Mouse (Mus musculus): ENCODE results near the gene Galnt9.

Gene Galnt9

DNA sequence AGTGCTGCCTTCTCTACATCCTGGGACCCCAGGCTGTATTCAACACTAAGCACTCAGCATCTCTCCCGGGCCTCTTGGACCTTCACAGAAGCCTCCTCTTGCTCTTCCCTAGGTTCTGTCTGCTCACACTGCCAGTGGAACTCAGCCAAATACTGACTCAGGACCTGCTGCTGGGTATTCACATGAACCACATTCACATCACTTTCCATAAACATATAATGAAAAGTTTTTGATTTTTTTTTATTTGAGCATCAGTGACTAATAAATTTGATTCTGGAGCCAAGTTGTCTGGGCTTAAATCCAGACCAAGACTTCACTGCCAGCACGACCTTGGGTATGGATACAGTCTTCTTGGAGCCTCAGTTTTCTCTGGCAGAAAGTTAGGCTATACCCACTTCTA, 3.2 kb upstream of the Galnt9 start:
- DNase-seq, result peak; percentile 26 to 48

DNA sequence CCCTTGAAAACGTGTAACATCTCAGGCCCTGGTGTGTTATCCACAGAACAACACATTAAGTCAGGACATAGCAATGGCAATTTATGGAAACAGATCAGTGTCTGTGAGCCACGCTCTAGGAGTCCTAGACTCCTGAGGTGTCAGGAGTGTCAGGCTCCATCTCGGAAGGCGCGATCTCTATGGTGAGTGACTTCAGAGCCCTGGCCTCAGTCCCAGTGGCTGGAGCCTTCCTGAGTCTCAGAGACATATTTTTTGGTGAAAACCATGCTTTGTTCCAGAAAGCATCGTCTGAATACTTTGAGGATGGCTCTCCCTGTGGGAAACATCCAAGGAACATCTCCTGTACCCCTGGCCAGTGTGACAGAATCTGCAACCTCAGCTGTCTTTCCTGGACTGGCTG, 2.7 kb upstream of the Galnt9 start:
- DNase-seq, result no peak

DNA sequence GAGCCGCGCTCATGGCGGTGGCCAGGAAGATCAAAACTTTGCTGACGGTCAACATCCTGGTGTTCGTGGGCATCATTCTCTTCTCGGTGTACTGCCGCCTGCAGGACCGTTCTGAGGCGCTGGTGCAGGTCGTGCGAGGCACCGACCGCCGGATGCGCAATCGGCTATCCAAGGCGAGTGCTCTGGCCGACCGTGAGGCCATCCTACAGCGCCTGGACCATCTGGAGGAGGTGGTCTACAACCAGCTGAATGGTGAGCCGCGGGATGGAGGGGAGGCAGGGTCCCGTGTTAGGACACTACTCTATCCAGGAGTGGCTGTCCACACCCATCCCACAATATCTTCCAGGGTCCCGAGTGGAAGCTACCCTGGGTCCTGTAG, 525 bp downstream of the Galnt9 start:
- DNase-seq, result peak; percentile 65 to 71

DNA sequence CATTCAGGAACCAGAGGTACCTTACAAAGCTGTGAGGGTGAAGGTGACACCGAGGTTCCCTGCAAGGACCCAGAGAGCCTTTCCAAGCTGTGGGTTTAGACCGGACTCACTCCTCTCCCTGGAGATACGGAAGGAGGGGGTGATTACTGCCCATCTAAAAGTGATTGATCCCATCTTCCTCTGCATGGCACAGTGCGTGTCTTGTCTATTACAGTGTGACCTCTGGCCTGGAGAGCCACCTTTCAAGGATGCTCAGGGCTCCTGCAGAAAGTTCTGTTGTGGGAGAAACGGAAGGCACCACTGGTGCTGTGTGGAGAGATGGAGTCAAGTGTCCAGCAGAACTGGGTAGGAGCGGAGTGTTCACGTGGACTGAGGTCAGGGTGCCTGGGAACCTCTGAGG, 1.2 kb downstream of the Galnt9 start:
- DNase-seq, result no peak

DNA sequence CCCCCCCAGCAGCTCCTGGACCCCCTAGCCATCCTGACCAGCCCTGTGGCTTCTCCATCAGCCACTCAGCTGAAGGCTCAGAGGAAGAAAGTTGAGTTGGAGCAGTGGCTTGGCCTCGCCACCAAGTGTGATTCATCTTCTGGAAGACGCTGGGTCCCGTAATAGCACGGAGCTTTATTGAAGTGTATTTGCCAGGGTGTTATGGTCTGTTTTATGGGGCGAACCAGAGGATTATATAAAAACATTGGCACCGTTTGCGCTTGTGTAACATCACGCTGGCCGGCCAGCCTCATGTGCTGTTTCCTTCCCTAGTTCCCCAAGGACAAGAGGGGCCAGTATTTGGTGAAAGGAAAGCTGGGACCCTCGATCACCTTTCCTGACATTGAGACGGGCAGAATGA, 2.0 kb downstream of the Galnt9 start:
- no peak for DNase-seq

DNA sequence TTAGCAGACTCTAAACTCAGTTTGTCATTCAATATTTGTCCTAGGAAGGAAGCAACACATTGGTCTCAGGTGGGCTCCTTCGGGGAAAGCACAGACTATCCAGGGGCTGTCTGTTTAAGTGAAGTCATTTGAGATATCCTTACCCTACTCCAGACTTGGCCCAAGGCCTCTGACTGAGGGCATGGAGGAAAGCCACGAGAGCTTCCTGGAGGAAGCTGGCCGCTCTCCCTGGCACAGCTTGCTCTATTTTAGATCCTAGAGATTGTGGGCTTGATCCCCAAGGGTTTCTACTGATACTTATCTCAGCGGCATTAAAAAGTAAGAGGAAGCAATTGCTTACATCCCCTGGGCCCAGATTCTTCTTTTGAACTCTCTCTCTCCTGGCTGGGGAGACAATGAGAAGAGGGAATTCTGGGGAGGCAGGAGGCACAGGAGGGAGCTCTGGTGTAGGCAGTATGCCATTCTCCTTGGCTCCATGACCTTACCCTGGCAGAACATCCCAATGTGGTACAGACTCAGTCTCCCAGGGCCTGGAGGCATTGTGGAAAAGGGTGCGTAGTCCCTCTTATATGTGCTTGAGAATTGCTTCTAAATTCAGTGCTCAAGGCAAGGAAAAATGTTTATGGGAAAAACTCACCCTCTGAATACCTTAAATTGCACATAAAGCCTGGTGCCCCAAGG, 2.7 kb downstream of the Galnt9 start:
- peak; percentile 54 to 68 for DNase-seq

DNA sequence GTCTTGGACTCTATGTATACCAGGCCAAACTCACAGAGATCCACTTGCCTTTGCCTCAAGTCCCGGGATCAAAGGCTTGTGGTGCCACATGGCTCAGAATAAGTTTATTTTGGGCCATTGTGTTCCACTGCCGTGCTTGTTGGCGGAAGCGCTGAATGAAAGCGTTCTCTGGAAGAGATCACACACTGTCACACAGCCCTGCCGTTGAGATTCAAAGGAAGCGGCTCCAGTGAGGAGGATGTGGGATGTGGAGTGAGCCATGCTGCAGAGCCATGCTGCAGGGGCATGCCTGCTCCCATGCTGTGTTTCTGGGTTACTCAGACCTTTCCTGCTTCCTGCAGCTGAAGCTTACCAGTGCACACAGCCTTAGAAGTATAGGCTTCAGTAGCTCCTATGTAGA, 4.3 kb downstream of the Galnt9 start:
- DNase-seq, result no peak

DNA sequence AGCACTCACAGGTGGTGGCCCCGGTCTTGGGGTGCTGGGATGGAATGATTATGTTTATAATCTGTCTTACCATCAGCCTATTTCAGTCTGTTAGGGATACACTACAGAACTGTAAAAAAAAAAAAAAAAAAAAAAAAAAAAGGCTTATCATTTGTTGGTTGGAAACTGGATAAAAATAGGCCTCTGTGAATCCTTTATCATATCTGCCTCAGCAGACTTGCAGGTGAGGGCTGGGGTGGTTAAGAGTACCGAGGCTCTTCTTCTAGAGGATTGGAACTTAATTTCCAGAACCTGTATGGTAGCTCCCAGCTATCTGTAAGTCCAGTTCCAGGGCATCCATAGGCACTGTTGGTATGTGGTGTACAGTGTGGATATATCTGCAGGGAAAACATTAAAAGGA, 6.0 kb downstream of the Galnt9 start:
- no peak for DNase-seq

DNA sequence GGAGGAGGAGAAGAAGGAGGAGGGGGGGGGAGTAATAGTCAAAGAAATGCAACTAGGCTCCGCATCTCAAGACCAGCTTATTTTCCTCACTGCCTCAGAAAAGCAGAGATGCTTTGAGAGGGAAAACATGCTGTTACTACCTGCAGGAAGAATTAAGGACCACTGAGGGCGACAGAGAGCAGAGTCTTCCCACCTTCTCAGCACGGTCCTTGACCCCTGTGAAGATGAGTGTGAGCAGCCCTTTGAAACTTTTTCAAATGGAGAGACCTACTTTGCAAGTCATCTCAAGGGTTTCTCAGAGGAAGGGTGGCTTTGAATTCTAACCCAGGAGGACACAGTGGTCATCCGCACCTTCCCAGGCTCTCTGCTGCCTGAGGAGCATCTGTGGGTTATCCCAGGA, 6.7 kb downstream of the Galnt9 start:
- no peak for DNase-seq

DNA sequence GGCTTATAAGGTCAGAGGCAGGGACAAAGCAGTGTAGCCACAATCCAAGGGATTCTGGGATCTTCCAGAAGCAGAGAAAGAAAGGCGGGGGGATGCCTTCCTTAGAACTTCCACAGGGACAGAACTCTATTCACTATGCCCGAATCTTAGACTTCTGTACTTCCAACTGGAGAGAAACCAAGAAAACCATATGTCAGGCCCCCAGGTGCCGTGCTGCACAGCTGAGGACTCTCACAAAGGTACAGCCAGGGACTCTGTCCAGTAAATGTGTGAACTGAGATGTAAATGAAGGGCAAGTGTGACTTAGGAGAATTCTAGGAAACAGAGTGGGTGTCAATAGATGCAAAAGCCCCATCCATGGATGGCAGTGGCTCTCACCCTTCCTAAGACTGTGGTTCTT, 7.8 kb downstream of the Galnt9 start:
- DNase-seq, result peak; percentile 42 to 56

DNA sequence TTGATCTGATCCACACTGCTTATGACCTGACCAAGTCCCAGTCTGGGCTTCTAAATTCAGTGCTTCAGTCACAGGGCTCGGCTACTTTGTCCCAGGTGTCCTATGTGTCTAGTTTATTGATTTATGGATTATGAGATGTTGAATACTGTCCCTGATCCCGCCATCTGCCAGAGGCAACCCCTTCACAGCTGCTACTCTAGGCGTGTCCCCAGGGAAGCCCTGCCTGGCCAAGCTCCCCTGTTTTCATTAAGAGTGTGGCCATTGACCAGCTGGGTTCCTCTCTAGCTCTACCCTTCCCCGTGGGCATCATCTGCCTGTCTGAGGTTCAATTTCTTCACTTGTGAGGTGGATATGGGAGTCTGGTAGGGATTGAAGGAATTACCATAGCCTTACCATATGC, 9.2 kb downstream of the Galnt9 start:
- peak; percentile 58 to 73 for DNase-seq

DNA sequence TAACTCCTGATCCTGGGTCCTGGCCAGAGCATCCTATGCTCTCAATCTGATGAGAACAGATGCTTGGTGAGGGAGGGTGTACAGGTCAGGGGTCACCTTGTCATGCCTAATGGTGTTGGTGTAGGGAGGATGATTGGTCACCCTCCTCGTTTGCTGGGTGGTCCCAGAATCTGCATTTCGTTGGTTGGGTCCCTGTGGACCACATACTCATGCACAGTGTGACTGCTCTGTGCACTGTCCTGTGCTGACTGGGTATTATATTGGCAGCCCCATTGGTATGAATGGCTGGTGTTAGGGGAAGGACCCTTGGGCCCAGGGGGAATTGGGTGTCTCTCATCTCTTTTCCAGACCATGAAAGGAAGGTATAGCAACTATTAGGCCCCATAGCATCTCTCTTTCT, 11.0 kb downstream of the Galnt9 start:
- DNase-seq, result no peak

DNA sequence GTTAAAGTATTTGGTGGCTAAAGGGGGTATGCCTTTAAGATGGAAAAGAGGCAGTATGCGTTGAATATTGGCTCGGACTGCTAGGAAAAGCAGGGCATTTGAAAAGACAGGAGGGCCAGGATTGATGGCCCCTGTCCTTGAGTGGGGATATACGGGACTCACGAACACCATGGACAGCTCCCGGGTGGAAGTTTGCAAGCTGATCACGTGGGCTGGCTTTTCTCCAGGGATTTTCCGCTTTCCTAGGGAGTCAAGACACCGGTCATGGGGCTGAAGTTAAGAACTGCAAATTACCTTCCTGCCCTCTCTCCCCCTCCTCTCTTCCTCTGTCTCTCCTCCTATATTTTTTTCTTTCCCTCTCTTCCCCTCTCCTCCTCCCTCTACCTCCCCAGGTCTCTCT, 14.2 kb downstream of the Galnt9 start:
- DNase-seq, result peak; percentile 81 to 82

DNA sequence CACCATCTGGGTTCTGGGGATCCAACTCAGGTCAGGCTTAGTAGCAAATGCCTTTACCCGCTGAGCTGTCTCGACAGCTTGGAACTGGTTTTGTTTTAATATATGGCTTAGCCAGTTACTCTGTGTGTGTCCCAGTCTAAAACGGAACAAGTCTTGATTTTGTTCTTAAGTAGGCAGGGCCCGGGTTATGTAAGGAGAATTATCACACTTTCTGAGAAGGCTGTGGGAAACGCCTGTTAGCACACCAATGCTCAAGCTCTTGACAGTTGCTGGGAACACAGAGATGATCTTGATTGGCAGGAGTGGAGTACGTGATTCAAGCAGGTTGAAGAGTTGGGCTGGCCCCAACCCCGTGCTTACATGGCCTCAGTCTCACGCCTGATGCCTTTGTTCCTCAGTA, 15.5 kb downstream of the Galnt9 start:
- no peak for DNase-seq

DNA sequence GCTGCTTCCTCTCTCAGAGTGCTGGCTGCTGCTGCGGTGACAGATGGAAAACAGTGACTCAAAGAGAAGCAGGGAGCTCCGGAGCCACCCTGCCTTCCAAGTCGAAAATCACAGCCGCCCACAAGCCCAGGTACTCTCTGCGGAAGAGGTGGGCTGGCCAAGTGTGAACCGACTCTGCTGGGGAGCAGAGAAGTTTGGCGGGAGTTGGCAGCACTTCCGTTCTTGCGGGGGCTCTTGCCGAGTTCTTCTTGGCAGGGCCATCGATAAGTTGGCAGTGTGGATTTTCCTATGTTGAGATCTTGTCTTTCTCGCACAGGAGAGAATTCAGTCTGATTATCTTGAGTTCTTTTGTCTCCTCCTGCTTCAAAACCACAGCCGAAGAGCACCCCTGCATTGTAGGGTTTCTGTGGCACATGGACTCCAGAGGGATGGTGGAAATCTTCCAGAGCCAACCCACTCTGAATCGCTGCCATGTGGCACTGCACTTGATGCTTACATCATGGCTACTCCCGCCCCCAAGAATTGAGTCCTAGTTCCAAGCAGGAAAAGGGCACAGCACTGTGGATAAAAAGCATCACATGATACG, 18.7 kb downstream of the Galnt9 start:
- peak; percentile 93 for DNase-seq

DNA sequence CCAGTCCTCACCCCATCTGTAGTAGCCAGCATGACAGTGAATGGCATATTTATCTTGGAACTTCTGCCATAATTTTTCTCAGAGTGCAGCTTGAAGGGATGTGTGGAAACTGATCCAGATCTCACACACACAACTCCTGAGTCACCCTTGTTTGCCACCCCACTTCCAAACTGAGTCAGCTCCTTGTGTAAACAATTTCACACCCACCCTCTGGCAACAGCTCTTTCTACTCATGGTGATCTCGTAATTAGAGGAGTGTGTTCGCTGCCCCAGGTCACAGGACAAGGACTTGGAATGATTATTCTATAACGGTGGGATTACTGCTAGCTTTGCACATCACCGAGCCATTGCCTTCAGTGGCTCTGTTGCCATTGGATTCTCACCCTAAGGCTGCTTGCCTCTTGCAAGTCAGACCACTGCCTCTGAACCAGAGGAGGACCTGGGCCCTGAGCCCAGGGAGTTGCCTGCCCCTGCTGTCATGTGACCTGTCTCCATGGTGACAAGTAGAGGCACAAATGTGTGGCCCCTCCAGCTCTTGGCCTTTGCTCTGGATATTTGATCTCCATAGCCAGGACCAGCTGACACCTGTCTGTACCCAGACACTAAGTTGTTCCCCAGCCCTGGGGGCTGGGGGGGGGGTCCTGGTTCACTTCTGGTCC, 21.0 kb downstream of the Galnt9 start:
- peak; percentile 52 to 65 for DNase-seq

DNA sequence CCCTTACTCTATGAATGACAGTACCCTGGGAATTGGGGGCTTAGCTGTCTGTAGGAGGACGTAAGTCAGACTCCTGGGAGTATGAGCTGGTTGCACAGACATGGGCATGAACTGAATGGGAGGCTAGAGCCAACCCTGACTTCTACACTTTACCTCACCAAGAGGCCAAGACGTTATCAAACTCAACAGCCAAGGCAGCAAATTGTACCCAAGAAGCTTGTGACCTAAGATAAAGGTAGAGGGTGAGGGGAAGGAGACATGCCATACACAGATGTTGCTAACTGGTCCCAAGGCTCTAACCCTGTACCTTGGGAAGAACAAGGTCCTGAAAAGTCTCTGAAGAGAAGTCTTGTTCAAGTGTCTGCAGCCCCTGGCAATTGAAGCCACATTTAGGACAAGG, 23.4 kb downstream of the Galnt9 start:
- DNase-seq, result no peak

DNA sequence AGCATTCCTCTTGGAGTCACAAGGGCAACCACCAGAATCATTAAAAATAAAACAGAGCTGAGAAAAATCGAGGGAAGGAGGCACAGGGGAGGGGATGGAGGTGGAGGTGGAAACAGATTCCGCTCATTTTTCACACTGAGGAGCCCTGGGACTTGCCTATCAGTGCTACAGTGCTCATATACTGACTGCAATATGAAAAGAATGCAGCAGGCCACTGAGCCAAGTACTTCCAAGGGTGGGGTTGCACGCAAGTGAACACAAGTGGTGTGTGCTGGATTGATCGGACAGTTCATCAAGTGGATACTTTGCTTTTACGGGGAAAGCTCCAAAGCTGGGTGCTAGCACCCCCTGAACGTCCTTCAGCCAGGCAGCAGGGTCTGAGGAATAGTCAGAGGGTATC, 30.7 kb downstream of the Galnt9 start:
- no peak for DNase-seq

DNA sequence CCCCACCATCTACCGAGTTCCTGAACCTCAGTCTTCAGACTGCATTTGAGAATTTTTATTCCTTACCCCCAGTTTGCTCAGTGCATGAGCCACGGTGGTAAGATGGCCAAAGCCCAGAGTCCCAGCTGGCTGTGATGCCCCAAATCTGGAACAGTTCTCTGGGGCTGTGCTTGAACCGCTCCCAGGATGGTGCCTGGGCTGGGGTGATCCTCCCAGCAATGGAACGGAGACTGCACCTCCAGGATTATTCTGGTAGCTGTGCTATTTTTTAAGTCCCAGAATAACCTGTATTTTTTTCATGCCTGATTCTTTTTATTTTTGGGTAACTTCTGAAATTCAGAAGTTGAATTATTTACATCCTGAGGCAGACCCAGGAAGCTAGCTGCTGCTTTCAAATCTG, 35.1 kb downstream of the Galnt9 start:
- no peak for DNase-seq

DNA sequence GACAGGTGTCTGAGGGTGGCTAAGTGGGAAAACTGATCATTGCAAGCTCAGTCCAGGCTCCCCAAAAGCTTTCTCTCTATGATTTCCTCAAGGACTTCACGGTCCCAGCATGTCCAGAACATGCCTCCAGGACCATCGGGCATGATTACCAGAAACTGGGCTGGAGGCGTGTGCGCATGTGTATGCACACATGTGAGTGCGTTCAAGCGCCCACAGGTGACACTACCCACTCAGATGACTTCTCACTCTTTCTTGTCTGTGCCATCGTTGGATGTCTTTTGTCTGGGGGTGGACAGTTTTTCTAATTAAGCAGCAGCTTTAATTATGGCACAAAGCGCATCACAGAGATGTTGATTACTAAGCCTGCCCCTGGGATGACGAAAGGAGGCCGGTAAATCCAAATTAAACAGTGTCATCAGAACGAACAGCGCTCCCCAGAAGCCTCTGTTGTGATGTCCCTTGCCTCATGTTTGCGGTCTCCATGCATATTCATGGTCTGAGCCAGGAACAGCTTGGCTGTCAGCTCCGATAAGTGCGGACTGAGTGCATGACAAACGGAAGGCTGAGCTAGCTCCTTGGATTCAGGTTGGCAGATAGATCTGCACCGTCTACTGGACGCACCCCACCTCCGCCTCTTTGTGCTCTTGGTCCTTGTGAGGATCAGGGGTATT, 36.5 kb downstream of the Galnt9 start:
- peak; percentile 74 to 78 for DNase-seq

DNA sequence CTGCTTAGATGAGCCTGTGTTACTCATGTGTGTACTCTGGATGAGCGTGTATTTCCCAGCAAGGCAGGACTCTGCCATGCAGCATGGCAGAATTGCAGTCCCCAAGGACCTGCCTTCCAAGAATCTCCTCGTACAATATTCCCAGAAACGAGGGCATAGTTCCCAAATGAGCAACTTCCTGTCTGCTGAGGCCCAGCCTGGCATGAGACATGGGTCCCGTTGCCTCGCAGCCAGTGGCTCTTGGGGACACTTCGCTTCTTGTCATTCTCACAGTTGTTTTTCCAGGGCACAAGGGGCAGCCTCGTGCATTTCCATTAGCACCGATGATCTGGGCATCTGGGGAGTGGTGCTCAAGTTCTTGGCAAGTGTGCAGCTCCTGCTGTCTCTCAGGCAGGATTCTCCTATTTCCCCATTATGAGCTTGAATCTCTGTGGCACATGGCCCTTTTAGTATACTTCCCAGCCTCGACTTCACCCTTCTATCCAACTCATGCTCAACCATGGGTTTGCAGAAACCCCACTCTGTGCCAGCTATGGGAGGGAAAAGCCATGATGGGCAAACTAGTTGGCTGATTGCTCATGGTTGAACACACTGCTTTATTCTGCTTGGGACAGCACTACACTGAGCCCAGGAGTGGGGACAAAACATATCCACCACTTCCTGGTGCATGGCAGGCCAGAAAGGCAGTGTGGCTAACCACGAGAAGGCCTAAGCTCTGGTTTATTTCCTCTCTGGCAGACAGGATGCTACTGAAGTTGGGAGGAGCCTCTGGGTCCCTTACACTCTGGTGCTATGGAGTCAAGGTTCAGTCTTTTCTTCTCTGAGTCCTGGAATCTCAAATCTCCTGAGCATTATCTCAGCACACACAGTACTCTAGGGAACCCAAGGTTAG, 38.7 kb downstream of the Galnt9 start:
- DNase-seq, result peak; percentile 61 to 71

DNA sequence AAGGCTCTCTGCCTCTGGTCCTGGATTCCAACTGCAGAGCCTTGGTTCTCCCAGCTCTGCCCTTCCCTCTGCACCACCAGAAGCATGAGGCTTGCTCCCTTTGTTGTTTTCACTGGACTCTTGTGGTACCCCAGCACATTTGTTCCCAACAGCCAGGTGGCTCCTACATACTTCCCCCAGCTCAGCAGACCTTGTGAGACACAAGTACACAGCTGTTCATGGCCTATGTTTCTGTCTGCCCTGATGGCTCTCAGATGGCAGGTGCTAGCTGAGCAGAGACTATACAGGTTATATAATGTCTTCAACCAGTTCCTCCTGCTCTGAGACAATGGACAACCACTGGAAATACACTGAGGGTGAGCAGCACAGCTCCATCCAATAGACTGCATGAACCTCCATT, 43.3 kb downstream of the Galnt9 start:
- DNase-seq, result no peak

DNA sequence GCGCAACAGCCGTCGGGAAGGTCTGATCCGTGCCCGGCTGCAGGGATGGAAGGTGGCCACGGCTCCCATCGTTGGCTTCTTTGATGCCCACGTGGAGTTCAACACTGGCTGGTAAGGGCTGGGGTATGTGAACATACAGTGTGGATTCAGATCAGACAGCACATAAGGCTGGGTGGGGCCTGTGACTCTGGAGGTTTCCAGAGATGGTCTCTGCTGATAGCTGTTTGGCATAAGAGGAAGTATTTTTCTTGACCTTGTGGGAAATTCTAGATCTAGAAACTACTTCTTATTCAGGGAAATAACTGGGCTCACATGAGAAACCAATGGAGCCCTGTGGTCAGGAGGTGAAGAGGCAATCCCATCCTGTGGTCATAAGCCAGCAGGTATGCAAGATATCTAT, 45.7 kb downstream of the Galnt9 start:
- no peak for DNase-seq

Data from cerebellum, postnatal 10 days (tissue).